Mouse (Mus musculus): Measurements from ENCODE around the gene Smim13.
A peak's percentile ranks its signal among the peaks of the same experiment; 100 is the strongest.

The Smim13 gene

GRCm38 (mm10) chr13:41285448-41285847, 35.8 kb downstream of the Smim13 start:
- DNase-seq (ENCODE audit: low read depth, low spot score), result no peak

GRCm38 (mm10) chr13:41286285-41286684, 36.6 kb downstream of the Smim13 start:
- DNase-seq (ENCODE audit: low read depth, low spot score), result no peak

GRCm38 (mm10) chr13:41291466-41291974, 41.9 kb downstream of the Smim13 start:
- no peak for DNase-seq (ENCODE audit: low read depth, low spot score)

DNA sequence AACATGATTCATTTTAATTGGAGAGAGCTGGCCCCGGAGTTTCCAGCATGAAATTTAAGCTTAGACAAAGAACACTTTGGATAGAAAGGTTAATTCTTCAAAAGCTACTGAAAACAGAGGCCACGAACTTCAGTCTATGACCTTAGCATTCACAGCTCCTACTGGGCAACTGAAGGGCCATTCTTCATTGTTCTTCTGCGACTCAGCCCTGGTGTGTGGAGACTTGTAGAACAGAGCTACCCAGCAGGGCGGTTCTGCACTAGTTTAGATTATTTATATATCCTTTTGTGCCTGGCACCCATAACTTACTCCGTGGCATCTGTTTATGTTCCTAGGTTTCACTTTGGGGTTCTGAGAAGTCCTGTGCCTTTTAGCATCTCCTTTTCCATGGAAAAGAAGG, 44.0 kb downstream of the Smim13 start:
- DNase-seq (ENCODE audit: low read depth, low spot score), result no peak

GRCm38 (mm10) chr13:41295886-41296285, 46.2 kb downstream of the Smim13 start:
- DNase-seq (ENCODE audit: low read depth, low spot score), result no peak

GRCm38 (mm10) chr13:41296396-41296795, 46.8 kb downstream of the Smim13 start:
- DNase-seq (ENCODE audit: low read depth, low spot score), result no peak

DNA sequence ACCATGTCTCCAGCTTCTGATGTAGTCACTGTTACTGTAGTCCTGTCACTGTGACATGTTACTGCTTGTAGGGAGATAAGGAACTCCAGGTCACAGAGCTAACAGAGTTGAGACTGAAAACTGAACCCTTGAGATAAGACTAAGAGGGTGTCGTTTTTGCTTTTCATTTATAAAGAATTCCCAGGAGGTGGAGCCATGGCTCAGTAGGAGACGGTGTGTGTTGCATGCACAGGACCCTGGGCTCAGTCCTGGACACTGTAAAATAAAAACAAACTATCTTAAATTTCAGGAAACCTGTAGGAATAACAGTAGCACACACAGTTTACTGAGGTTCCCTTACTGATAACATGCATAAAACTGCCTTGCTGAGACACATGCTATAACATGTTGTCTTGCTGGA, 48.9 kb downstream of the Smim13 start:
- DNase-seq (ENCODE audit: low read depth, low spot score), result no peak

GRCm38 (mm10) chr13:41298996-41299395, 49.4 kb downstream of the Smim13 start:
- no peak for DNase-seq (ENCODE audit: low read depth, low spot score)

GRCm38 (mm10) chr13:41300037-41300436, 50.4 kb downstream of the Smim13 start:
- DNase-seq (ENCODE audit: low read depth, low spot score), result no peak

GRCm38 (mm10) chr13:41302716-41303115, 53.1 kb downstream of the Smim13 start:
- DNase-seq (ENCODE audit: low read depth, low spot score), result peak; percentile 88

DNA sequence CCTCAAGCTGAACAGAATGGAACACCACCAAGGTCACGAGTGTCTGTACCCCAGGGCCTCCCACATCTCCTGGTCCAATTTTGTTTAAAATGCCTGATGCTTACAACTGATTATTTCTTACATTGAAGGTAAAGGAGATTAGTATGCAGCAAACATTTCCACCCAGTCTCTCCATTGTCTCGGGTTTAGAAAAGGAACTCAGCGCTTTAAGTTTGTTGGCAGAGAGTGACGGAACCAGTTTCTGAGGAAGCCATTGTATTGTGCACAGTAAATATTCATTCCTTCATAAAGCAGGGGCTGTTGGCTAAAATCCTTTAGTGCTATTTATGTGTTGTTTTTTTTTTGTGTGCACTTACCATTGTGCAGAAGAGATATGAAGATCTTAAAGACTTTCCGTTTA, 71.1 kb downstream of the Smim13 start:
- no peak for DNase-seq (ENCODE audit: low read depth, low spot score)

- no peak for DNase-seq (ENCODE audit: low read depth, low spot score)
Observed at GRCm38 (mm10) chr13:41321433-41321832, 71.8 kb downstream of the Smim13 start.

GRCm38 (mm10) chr13:41324631-41325030, 75.0 kb downstream of the Smim13 start:
- DNase-seq (ENCODE audit: low read depth, low spot score), result no peak

DNA sequence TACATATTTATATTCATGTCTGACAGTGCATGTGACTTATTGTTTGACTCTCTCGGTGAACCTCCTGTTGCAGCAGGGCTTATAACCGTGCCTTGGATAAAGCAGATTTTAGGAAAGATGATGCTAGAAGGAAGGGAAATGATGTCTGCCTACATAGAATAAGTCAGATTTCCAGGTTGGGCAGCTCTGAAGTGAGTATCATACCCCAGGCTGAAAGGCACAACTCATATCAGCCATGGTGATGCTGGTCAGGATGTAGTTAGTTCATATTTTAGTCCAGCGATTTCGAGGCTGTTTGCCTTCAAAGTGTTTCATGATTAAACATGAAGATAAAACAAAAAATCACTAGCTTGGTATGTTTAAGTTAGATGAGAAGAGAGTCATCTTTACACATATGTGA, 75.7 kb downstream of the Smim13 start:
- DNase-seq (ENCODE audit: low read depth, low spot score), result no peak

GRCm38 (mm10) chr13:41326134-41326533, 76.5 kb downstream of the Smim13 start:
- no peak for DNase-seq (ENCODE audit: low read depth, low spot score)

Measured in ZHBTc4 (cell line).